Mouse (Mus musculus) myocyte (in vitro differentiated cells): ENCODE measurements around the gene Grin2c. TPM values are rescaled to one million over a fixed set of nuclear protein-coding genes. Genes with fewer than 3 reads are reported as not detected.

Experiments
- H3K27me3 ChIP-seq: one replicate; pipeline ENCODE4 v1.6.1; 2011; ENCODE audit not compliant: control insufficient read depth, insufficient read depth, insufficient read length
- H3K36me3 ChIP-seq: one replicate; pipeline ENCODE4 v1.6.1; 2011; ENCODE audit not compliant: control insufficient read depth, insufficient read depth
- H3K4me2 ChIP-seq: one replicate; pipeline ENCODE4 v1.6.1; 2011; ENCODE audit warnings: low read depth, control low read depth
- H3K4me3 ChIP-seq: one replicate; pipeline ENCODE4 v1.5.1; 2011; ENCODE audit warnings: mild to moderate bottlenecking, control low read depth, moderate library complexity
- H3K79me2 ChIP-seq: one replicate; pipeline ENCODE4 v1.6.1; 2011; ENCODE audit not compliant: control insufficient read depth, insufficient read depth
- H3ac ChIP-seq: one replicate; pipeline ENCODE4 v1.6.1; 2011; ENCODE audit not compliant: control insufficient read depth, insufficient read length
- CEBPB ChIP-seq: IDR thresholded peaks from 2 replicates; pipeline ENCODE4 v1.6.1; 2011; ENCODE audit warnings: mild to moderate bottlenecking, moderate library complexity; ENCODE audit not compliant: poor library complexity, insufficient read depth, severe bottlenecking
- E2F4 ChIP-seq: IDR thresholded peaks from one replicate; pipeline ENCODE4 v1.6.1; 2011; ENCODE audit warnings: mild to moderate bottlenecking, control low read depth, moderate library complexity; ENCODE audit not compliant: insufficient read depth
- MAX ChIP-seq: IDR thresholded peaks from one replicate; pipeline ENCODE4 v1.6.1; 2011; ENCODE audit warnings: low read depth, mild to moderate bottlenecking, control low read depth
- MYOD1 ChIP-seq, 3 experiments: IDR thresholded peaks; one replicate each; pipeline ENCODE4 v1.6.1; 2011; ENCODE audit warnings: control low read depth in 2 of 3, low read depth in 2 of 3, mild to moderate bottlenecking in 2 of 3, moderate library complexity in 1 of 3; ENCODE audit not compliant: insufficient read length in 2 of 3, control insufficient read depth in 1 of 3
- MYOG ChIP-seq, 3 experiments: IDR thresholded peaks; one replicate each; pipeline ENCODE4 v1.6.1; 2011; ENCODE audit warnings: control low read depth in 2 of 3, low read depth in 2 of 3, mild to moderate bottlenecking in 2 of 3; ENCODE audit not compliant: insufficient read length in 2 of 3, control insufficient read depth in 1 of 3, insufficient read depth in 1 of 3
- POLR2A ChIP-seq: IDR thresholded peaks from one replicate; pipeline ENCODE4 v1.6.1; 2011; ENCODE audit warnings: low read depth, mild to moderate bottlenecking, control low read depth, moderate library complexity; ENCODE audit not compliant: insufficient read length
- POLR2AphosphoS2 ChIP-seq: IDR thresholded peaks from one replicate; pipeline ENCODE4 v1.6.1; 2011; ENCODE audit warnings: low read depth, control low read depth; ENCODE audit not compliant: insufficient read length
- REST ChIP-seq: IDR thresholded peaks from one replicate; pipeline ENCODE4 v1.6.1; 2011; ENCODE audit warnings: mild to moderate bottlenecking, control low read depth, moderate library complexity; ENCODE audit not compliant: insufficient read depth, insufficient read length
- SRF ChIP-seq: IDR thresholded peaks from one replicate; pipeline ENCODE4 v1.6.1; 2011; ENCODE audit warnings: low read depth; ENCODE audit not compliant: control insufficient read depth, insufficient read length
- TCF12 ChIP-seq: IDR thresholded peaks from one replicate; pipeline ENCODE4 v1.6.1; 2011; ENCODE audit warnings: mild to moderate bottlenecking, control low read depth; ENCODE audit not compliant: poor library complexity, insufficient read depth, severe bottlenecking
- TCF3 ChIP-seq: IDR thresholded peaks from one replicate; pipeline ENCODE4 v1.6.1; 2011; ENCODE audit warnings: low read depth, control low read depth; ENCODE audit not compliant: insufficient read length
- USF1 ChIP-seq: IDR thresholded peaks from one replicate; pipeline ENCODE4 v1.6.1; 2011; ENCODE audit warnings: low read depth, mild to moderate bottlenecking, control low read depth, moderate library complexity
- polyA plus RNA-seq: library from polyadenylated mRNA; unstranded; fragments of >200 nt; fragmentation: generic; extraction: Trizol; gene quantifications from one replicate; pipeline ENCODE4 v1.2.1, GENCODE M21; 2012; ENCODE audit warnings: missing spikeins

Grin2c gene
- polyA plus RNA-seq, 1 experiment = not detected

DNA sequence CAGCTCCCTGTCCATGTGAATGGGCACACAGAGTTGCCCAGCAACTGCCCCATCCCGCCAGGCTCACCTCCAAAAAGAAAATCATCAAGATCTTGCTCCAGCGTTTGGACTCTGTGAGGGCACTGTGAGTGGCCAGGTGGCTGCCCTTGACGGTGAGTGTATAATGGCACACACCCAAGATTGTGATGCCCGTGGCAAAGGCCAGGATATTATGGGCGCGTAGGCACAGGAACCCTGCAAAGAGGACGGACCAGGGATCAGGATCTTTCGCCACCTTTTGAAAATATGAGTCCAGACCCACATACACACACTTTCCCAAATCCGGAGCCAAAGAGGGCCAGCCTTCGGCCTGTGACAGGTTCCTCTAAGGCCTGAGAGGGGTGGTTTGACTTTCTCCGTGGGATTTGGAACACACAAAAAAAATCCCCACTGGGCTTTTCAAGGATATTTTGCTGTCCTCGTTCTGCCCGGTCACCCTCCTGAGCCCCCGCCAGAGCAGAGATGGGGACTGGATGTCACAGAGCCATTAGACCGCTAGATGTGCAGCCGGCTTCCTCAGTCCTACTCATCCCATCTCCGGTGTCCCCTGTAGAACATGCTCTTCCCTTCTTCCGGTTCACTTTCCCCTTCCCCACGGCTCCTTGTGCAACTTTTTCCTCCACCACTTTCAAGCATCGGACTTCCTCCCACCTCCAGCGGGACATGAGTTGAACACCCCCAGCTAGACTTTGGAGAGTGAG is 29.6 kb upstream of the Grin2c start:
- H3ac ChIP-seq = no peak overlapping the region
- no peaks in the 10 kb centered on the region for H3K36me3 ChIP-seq
- H3K79me2 ChIP-seq = no peaks in the 10 kb centered on the region
- H3K27me3 ChIP-seq = no peaks in the 10 kb centered on the region
- no peak overlapping the region for H3K4me2 ChIP-seq
- H3K4me3 ChIP-seq = no peak overlapping the region
- TF ChIP-seq TCF3 (no peak), CEBPB (no peak), SRF (no peak), MYOD1 (IDR thresholded peaks at IDR 0.05; ENCODE audit: control insufficient read depth in 1 of 3, insufficient read length in 2 of 3, low read depth in 2 of 3) (no peak), REST (no peak), E2F4 (no peak), TCF12 (no peak), MAX (no peak), USF1 (no peak), POLR2A (no peak), POLR2AphosphoS2 (no peak), MYOG (IDR thresholded peaks at IDR 0.05; ENCODE audit: control insufficient read depth in 1 of 3, insufficient read depth in 1 of 3, insufficient read length in 2 of 3, low read depth in 2 of 3) (no peak)

DNA sequence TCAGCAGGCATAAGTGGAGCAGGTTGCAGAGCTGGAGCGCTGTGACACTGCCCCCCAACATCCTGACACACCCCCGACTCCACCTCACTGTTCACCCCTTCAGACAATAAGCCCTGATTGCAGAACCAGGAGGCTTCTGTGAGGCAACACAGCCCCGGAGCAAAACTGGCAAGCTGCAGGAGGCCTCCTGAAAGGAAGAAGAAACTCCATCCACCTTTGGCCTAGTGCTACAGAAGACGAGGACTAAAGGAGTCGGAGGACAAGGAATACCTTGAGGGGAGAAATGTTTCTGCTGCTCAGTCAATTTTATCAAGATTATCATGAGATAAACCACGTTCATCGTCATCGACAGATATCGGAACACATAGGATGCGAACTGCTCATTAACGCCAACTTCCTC is 28.9 kb upstream of the Grin2c start:
- no peaks in the 10 kb centered on the region for H3K27me3 ChIP-seq
- H3K4me3 ChIP-seq = no peak overlapping the region
- H3K36me3 ChIP-seq = no peaks in the 10 kb centered on the region
- no peak overlapping the region for H3K4me2 ChIP-seq
- no peak overlapping the region for H3ac ChIP-seq
- H3K79me2 ChIP-seq = no peaks in the 10 kb centered on the region
- TF ChIP-seq MAX = no peak
- TF ChIP-seq MYOG (IDR thresholded peaks at IDR 0.05; ENCODE audit: control insufficient read depth in 1 of 3, insufficient read depth in 1 of 3, insufficient read length in 2 of 3, low read depth in 2 of 3) = no peak
- no peak for TF ChIP-seq SRF
- no peak for TF ChIP-seq REST
- no peak for TF ChIP-seq USF1
- TF ChIP-seq TCF3 = no peak
- TF ChIP-seq CEBPB = no peak
- TF ChIP-seq POLR2AphosphoS2 = no peak

DNA sequence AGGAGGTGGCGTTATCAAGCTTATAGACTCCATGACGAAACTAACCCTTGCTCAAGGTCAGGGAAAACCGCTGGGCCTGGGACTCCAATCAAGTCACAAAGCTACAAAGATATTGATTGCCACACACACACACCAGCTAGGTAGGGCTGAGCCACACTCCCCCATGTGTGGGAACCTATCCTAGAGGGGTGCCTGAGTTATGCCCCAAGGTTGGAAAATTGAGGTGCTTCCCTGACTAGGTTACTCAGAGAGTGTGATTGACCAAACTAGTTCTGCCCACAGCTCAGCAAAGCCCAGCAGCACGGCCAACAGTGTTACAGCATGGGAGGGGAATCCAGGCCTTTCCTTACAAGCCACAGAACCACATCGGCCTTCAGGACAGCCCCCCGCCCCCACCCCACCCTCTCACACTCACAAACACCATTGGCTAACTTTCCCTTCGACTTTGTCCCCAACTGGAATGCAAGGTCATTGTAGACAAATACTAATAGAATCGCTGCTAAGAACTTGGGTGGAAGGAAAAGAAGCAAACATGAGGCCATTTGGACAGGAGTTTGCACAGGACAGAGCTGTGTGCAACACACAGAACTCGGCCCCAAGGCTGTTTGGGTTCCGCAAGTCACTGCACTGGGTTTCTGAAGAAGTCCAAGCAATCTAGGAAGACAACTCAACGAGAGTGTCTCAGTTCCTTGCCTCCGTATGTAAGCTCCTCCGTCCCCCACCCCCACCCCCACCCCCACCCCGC is 25.8 kb upstream of the Grin2c start:
- H3K4me2 ChIP-seq = no peak overlapping the region
- H3K79me2 ChIP-seq = no peaks in the 10 kb centered on the region
- H3K36me3 ChIP-seq = no peaks in the 10 kb centered on the region
- TF ChIP-seq MAX = no peak
- TF ChIP-seq CEBPB = no peak
- no peak for TF ChIP-seq USF1
- no peak for TF ChIP-seq POLR2A
- no peak for TF ChIP-seq POLR2AphosphoS2
- no peak for TF ChIP-seq TCF3
- no peak for TF ChIP-seq REST
- TF ChIP-seq MYOD1 (IDR thresholded peaks at IDR 0.05; ENCODE audit: control insufficient read depth in 1 of 3, insufficient read length in 2 of 3, low read depth in 2 of 3) = no peak
- TF ChIP-seq MYOG (IDR thresholded peaks at IDR 0.05; ENCODE audit: control insufficient read depth in 1 of 3, insufficient read depth in 1 of 3, insufficient read length in 2 of 3, low read depth in 2 of 3) = no peak
- TF ChIP-seq E2F4 = no peak
- no peak overlapping the region for H3ac ChIP-seq
- no peaks in the 10 kb centered on the region for H3K27me3 ChIP-seq
- H3K4me3 ChIP-seq = no peak overlapping the region

DNA sequence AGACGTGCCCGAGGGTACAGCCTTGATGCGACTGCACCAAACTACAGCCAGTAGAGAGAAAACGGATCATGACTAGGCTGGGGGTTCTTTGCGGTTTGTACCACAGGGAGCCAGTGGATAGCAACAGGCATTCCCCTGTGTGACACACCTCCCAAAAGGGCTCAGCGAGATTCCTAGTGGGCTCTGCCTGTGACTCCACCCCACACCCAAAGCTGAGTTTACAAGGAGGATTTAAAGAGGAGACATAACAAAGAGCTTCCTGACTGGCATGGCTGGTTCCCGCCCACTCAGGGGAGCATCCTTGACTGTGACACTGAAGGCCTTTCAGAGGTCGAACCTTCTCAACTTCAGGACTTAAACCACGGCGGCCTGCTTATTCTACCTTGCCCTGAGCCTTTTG is 24.5 kb upstream of the Grin2c start:
- no peaks in the 10 kb centered on the region for H3K27me3 ChIP-seq

DNA sequence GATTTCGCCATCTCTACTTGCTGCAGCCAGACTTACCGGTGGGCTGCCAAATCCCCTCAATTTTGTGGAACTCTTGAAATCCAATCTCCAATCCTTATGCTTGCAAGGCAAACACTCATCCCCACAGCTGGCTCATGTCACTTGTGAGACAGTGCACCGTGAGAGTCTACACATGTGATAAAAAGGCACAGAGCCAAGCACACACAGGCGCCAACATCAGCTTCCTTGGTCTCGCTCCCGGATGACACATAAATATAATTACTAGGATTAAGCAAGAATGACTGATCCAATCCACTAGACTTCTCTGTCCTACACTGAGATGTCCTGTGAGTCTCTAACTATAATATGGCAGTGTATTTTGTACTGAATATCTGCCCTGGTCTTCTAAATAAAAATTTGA is 23.9 kb upstream of the Grin2c start:
- no peaks in the 10 kb centered on the region for H3K79me2 ChIP-seq
- H3ac ChIP-seq = no peak overlapping the region
- no peaks in the 10 kb centered on the region for H3K36me3 ChIP-seq
- TF ChIP-seq SRF (no peak), MYOD1 (IDR thresholded peaks at IDR 0.05; ENCODE audit: control insufficient read depth in 1 of 3, insufficient read length in 2 of 3, low read depth in 2 of 3) (peak in 1 of 3 experiments; percentile 25), TCF12 (peak; percentile 18), CEBPB (peak; percentile 73), MYOG (IDR thresholded peaks at IDR 0.05; ENCODE audit: control insufficient read depth in 1 of 3, insufficient read depth in 1 of 3, insufficient read length in 2 of 3, low read depth in 2 of 3) (no peak)
- no peak overlapping the region for H3K4me3 ChIP-seq
- H3K27me3 ChIP-seq = no peaks in the 10 kb centered on the region
- peak overlapping the region; percentile 63 for H3K4me2 ChIP-seq

More for the DNA sequence above, 24.5 kb upstream of the Grin2c start:
- Histone ChIP-seq H3K79me2 (no peaks in the 10 kb centered on the region), H3K36me3 (no peaks in the 10 kb centered on the region), H3K4me2 (peak overlapping the region; percentile 63), H3K4me3 (no peak overlapping the region), H3ac (no peak overlapping the region)
- peak in 1 of 3 experiments; percentile 26 for TF ChIP-seq MYOG (IDR thresholded peaks at IDR 0.05; ENCODE audit: control insufficient read depth in 1 of 3, insufficient read depth in 1 of 3, insufficient read length in 2 of 3, low read depth in 2 of 3)
- TF ChIP-seq MAX = no peak
